Mouse (Mus musculus): ENCODE data around the gene Nqo1.
A peak's percentile ranks its signal among the peaks of the same experiment; 100 is the strongest.

Nqo1 gene

DNA sequence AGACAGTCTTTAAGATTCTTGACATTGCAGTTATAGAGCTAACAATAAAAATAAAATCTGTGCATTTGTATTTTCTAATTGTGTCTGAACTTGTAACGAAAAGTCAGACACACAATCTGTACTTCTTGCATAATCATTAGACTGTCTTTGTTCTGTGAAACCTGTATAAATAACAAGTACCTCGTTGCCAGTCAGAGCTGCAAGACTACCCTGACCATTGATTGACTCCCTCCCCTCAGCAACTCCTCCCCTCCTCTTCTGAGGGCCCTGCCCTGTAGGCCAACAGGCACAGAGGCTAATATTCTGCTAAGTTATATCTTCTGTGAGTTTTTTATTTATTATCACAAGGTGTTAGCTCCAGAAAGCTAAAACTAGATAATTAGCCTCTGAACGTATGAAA is 2.9 kb upstream of the Nqo1 start:
- DNase-seq (ENCODE audit: low spot score): no peak

DNA sequence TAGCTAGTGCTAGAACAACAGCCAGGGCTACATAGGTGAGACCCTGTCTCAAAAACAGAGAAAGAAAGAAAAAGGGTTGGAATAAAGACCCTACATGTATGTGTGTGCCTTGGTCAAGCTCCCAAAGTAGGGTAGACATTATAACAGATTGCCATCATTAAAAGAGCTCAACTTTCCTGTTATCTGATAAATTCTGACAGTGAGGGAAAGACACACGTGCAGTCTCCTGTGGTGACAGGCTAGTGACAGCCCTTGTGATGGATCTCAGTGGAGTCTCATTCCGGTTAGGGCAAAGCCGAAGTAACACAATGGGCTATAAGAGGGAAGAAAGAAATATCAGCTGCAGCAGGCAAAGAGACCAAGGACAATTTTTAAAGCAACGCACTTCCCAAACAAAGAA is 1.1 kb upstream of the Nqo1 start:
- no peak for DNase-seq (ENCODE audit: low spot score)

DNA sequence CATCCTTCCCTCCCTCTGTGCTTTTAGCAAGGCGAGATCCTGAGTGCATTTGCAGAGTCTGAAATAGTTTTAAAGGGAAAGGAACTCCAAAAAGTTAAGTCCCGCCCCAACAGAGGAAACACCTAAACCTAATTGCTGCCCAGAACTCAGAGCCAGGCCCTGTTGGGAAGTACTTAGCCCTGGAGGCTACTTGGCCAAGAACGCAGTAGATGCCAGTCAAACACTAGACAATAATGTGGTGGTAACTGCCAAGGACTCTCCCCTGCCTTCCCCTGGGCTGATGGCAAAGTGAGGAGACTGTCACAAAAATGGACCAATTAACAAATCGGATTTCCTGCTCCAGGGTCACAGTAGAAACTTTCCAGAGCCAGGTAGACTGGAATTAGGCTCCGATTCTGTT is 1.1 kb downstream of the Nqo1 start:
- DNase-seq (ENCODE audit: low spot score): no peak

DNA sequence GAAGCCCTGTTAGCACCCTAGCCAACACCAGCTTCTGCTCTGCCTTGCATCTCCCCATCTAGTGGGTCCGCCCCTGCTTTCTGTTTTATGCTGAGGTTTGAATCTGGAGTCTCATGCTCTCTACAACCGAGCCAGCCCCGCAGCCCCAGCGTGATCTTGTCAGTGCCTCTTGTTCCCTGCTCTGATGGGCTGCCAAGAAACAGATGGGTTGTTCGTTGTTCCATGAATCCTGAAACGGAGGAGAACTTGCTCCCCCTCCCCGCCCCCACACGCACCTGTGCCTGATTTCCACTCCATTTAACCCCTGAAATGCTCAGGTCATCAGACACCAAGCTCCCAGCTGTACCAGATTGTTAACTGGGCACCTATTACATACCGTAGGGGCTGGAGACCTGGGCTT is 3.5 kb downstream of the Nqo1 start:
- DNase-seq (ENCODE audit: low spot score): no peak

DNA sequence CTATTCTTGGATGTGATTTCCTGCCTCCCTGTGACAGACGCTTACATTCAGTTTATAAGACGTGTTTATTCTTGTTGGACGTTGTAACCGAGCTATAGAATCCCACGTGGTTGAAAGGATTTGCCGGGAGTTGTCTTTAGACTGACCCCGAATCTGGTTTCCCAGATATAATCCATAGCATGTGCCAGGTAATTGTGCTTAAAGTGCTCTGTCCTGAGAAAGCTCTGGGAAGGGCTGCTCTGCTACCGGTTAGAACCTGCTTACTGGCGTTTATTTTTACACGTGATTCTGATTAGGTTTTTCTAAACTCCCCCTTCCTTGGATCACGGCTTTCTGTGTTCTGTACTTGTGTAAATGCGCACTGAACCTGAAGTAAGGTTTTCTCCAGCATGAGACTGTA is 5.3 kb downstream of the Nqo1 start:
- DNase-seq (ENCODE audit: low spot score): no peak

DNA sequence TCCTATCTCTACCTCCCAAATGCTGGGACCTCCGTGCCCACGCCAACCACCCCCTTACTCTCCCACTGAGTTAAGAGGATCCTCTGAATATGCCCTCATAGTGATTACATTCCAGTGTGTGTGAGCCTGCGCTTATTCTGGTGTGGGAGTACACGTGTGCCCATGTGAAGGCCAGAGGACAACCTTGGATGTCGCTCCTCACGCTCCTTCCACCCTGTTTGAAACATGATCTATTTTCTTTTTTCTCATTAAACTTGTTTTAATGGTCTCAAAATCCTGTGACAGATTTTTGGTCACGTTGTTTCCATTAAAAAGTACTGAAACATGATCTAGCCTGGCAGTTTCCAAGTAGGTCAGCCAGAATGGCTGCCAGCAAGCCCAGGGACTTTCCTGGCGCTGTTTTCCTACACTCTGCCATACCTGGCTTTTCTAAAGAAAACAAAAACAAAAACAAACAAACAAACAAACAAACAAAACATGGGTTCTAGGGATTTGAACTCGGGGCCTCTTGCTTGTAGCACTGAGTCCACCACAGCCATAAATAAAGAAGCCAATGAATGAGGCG is 6.8 kb downstream of the Nqo1 start:
- no peak for DNase-seq (ENCODE audit: low spot score)

DNA sequence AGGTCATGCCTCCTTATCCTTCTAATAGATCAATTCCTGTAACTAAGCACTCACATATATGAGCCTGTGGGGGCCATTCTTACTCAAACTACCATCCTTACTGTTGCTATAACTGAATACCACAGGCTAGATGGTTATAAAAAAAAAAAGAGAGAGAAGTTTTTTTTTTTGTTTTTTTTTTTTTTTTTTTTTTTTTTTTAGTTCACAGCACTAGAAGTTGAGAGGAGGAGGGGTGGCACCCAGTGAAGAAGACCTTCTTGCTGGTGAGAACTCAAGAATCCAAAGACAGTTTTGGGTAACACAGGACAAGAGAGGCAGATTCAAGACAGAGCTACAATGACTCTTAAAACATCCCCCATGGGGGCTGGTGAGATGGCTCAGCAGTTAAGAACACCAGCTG is 7.6 kb downstream of the Nqo1 start:
- DNase-seq (ENCODE audit: low spot score): no peak

DNA sequence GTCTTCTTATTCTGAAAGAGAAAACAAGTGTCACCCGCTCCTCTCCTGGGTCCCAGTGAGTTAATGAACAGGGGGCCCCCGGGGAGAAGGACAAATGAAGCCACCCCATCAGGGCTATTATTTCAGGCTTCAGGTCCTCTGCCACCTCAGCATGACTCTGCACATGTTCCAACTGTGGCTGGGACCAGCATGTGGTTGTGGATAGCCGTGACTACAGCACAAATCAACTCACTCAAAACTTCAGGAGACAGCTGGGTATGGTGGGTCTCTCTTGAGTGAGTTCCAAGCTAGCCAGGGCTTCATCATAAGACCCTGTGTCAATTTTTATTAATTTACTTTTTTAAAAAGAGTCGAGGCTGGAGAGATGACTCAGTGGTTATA is 11.9 kb downstream of the Nqo1 start:
- DNase-seq (ENCODE audit: low spot score): no peak

DNA sequence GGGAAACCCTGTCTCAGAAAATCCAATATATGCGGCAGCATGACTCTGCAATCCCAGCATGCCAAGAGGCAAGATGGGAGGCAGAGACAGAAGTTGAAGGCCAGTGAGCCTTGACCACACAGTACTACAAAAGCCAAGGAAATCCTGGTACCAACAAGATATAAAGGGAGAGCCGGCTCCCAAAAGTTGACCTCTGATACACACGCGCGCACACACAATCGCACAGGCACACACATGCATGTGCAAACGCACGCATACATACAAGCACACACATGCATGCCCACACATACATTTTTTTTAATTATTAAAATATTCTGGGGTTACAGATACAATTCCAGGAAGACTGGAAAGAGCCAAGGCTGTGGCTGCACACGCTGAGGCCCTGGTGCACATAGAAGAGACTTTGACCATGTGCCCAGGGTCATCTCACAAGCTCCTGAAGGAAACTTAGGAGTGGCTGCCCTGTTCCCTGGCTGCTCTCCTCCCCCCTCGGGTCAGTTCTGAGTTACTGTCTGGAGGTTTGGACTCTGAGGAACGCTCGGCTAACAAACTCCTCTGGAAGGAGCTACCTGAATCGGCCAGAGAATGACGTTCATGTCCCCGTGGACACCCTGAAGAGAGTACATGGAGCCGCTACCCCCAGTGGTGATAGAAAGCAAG is 12.4 kb downstream of the Nqo1 start:
- DNase-seq (ENCODE audit: low spot score): no peak

DNA sequence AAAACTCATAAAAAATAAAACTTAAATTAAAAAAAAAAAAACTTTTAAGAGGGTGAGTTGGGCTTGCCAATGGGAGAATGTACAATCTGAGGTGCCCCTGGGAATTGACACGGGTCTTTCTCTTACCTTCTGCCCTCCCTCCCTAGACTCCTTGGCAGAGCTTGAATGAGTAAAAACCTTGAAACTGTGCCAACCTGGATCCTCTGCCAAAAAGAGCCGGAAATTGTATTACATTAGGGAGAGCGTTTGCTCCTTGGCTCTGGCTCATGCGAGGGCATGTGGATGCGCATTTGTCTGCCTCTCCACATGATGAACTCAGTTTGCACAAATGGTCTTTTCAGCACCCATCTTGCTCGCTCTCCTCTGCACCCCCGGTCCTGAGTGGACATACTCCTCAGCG is 13.4 kb downstream of the Nqo1 start:
- DNase-seq (ENCODE audit: low spot score): no peak

DNA sequence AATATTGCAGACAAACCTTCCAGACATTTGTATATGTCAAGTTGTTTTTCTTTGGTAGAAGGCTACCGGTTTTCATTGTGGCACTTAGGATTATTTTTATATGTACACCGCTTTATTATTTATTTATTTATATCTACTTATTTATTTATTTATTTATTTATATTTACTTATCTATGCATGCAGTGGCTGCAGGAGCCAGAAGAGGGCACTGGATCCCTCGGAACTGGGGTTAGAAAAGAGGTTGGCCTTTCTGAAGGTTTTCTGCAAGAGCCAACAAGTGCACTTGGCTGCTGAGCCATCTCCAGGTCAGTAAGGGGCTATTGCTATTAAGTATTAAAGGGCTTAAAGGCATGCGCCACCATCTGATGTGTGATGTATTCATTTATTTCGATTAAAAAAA is 15.1 kb downstream of the Nqo1 start:
- DNase-seq (ENCODE audit: low spot score): peak; percentile 31

DNA sequence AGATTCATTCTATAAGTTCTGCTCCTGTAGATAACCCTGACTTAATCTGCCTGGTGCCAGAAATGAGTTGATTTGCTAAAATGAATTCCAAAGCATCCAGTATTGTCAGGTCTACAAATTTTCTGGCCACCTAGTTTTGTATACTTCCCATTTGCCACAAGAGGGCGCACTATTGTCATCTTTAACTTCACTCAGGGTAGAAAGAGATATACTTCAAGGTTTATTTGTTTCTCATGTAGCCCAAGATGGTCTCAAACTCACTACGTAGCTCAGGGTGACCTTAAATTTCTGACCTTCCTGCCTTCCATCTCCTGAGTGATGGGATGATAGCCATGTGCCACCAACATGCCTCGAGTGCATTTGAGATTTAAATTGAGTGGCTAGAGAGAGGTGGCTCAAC is 16.4 kb downstream of the Nqo1 start:
- DNase-seq (ENCODE audit: low spot score): no peak

DNA sequence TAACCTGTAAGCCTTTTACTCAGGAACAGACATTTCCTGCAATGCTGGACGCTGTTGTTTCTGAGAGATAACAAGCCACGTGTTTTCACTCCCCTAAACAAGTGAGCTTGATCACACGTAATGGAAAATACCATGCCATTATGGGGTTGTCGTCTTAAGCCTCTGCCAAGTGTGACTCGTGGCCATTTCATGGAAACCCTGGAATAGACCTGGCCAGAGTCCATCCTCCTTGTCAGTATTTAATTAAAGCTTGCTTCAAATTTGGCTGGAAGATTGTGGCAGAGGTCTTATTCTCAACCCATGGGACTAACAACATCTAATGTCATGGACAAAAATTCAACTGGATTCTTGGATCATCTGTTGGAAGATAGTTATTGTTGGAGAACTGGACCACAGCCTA is 16.8 kb downstream of the Nqo1 start:
- DNase-seq (ENCODE audit: low spot score): no peak

DNA sequence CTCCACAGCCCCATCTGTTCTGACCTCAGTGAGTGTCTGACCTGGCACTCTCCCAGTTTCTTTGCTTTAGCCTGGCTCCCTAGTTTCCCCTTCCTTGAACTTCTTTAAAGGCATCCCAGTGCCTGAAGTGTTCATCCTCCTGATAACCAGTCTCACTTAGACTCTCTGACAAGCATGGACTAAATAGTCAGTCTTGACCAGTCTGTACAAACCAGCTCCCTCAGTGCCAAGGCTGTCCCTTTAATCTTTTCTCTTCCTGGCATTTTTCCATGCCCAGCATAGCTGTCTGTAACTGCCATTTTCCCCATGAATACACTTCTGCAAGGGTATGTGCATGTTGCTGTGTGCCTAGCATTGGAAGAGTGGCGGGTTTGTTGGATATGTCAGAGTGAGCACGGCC is 17.9 kb downstream of the Nqo1 start:
- no peak for DNase-seq (ENCODE audit: low spot score)

DNA sequence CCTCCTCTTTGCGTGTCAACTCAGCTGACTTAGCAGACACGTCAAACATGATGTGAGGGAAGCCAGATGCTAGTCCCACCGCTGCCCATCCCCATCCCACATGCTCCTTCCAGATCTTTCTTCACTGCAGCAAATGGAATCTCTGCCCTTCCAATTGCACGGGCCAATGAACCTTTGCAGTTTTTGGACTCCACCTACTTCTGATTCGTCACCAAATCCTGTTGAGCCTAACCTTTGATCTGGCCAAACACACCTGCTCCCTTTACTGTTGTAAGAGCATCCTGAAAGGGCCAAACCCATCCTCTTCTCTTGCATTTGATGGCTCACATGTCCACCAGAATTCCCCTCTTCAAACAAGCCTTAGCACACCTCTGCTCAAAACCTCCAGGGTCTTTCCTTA is 18.4 kb downstream of the Nqo1 start:
- no peak for DNase-seq (ENCODE audit: low spot score)

DNA sequence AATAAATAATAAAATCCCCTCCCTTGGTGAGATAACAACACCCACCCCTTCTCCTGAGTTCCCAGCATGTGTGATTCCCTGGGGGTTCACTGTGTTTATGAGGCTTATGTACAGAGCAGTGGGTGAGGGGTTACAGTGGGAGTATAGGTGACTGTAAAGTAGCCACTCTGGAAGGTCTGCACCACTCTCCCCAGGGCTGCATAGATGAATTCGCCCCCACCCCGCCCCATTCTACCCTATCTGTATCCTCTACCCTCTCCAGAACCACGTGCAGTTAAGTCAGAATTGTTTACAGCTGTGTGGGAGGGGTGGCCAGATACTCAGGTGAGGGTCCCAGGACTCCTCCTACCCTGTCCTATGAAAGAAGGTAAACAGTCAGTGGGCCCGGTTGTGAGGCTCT is 20.1 kb downstream of the Nqo1 start:
- DNase-seq (ENCODE audit: low spot score): no peak

DNA sequence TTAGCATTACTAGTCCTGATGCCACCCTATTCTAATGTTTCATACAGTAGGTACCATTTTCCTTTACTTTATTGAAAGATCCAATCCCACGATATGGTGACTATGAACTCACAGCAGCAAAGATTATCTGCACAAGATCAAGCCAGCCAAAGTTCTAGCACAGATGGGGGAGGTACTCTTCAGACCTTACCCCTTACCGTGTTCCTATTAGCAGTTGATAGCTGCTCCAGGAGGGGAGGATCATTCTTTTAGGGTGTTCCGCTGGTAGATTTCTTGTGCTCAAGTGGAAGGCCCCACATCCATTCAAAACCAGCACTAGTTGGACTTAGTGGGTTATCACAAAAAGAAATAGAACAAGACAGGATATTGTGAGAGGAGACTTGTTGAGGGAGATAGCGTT is 21.3 kb downstream of the Nqo1 start:
- DNase-seq (ENCODE audit: low spot score): no peak

DNA sequence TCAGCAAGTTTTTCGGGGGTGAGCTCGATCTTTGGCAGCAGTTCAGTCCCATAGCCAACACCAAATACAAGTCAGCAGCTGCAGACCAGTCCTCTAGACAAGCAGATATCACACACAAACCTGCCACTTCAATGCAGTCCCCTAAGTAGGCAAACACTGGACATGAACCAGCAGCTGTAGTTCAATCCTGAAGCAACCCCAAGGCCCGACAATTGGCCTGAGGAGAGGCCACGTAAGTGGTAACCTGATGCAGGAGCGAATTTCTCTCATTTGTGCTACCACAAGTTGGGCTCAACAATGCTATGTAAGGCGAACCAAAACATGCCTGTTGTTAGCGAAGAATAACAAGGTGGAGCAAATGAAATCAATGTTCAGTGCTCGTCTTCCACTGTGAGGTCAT is 22.3 kb downstream of the Nqo1 start:
- DNase-seq (ENCODE audit: low spot score): no peak

DNA sequence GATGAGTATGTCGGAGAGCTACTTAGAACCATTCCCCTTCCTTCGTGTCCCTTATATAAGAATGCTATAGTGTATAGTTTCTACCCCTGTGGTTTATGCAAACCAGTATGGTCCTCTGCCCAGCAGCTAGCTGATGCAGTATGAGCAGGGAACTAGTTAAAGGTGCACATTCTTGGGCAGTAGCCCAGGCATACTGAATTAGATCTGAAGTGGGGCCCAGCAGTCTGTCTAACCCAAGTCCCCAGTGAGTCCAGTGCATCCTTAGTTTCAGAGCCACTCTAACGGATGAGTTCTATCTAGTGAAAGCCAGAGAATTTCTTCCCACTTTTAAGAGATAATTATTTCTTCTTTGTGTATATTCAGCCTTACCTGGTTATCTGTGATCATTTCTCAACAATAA is 25.7 kb downstream of the Nqo1 start:
- DNase-seq (ENCODE audit: low spot score): no peak

DNA sequence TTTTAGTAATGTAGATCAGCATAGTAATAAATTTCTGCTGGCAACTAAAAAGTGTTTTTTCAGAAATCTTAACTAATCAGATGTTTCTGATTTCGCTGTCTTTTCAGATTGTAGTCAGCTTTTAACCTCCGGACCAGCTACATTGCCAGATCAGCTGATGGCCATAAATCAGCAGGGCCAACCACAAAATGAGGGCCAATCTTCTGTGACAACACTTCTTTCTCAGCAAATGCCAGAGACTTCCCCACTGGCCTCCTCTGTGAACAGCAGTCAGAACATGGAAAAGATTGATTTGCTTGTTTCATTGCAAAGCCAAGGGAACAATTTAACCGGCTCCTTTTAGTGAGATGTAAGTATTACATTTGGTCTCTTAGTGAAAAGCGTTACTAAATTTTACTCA is 32.7 kb downstream of the Nqo1 start:
- DNase-seq (ENCODE audit: low spot score): no peak

Measured in urinary bladder, postnatal 25 days (tissue).